Mouse (Mus musculus): Measurements from ENCODE around the gene Amn1.
"Not testable (repeated sequence)": the region's sequence is repeated elsewhere in the genome, so short reads cannot be mapped to it uniquely, and the experiment has no call there.

The Amn1 gene

DNA sequence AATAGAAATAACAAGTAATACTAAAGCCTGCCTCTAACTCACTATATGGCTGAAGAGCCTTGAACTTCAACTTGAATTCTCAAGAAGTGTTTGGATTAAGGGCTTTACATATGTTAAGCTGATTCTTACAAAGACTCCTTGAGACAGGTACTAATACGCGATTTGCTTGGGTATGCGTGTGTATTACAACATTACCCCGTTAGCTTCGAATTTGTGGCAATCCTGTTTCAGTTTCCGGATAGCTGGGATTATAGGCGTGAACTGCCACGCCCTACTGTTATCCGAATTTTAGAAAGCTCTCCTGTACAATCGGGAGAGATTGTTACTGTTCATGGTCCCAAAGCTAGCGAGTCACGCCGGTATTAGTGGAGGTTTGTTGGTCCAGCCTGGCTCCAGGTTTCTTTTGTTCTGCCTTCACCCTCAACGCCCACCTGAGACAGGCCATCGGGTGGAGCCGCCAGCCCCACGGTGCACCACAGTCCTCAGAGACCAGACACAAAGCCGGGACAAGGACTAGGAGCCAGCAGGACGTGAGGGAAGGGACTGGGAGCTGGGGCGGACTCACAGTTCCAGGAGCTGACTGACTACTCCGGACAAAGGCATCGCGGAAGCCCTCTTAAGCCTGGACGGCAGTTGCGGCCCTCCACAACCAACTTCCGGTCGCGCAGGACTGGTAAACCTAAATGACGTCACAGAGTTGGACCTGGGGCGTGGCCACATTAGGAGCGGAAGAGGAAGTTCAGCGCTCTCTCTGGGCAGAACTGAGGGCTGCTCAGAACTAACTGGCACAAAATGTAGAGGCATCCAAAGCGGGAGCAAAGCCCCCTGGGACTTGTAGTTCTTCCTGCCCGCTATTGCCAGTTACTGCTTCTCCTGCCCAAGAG lies at the start of gene Amn1:
Gene Amn1 (minus strand): TSS at position 672 of the 884 bp plus-strand sequence.
- DNase-seq (ENCODE audit: low read depth, low spot score): peak; percentile 98

- DNase-seq (ENCODE audit: low read depth, low spot score): no peak
Observed at GRCm38 (mm10) chr6:149236807-149237206, 48.3 kb upstream of the Amn1 start.

DNA sequence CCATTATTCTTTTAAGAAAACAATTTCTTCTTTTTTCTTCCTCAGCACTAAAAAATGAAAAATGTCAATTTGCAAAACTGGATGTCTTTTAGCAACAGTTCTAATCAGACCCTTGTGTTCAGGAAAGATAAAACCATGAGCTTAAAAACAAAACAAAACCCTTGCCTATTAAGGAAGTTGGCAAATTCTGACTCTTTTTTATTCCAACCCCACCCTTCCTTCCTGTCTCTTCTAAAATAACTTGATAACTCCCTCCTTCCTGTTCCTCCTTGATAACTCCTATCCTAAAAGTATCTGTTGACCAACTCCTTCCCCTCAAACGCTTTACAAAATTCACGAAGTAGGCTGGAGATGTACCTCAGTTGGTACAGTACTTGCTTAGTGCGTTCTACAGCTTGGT lies 45.4 kb upstream of the Amn1 start:
- DNase-seq (ENCODE audit: low read depth, low spot score): no peak

DNA sequence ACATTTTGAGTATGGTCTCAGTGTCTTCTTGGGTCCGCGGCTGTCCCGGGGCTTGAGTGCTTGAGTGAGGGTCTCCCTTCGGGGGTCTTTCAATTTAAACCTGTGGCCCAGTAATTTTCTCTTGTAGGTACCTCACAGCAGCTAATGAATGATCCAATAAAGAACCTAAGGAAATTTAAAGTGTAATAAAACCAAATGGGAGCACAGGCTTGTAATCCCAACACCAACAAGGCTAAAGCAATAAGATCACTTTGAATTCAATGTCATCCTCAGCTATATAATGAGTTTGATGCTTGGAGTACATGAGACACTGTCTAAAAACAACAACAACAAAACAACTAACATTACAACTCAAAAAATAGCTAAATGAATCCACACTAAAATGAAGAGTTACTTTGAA lies 36.2 kb upstream of the Amn1 start:
- DNase-seq (ENCODE audit: low read depth, low spot score): no peak

DNA sequence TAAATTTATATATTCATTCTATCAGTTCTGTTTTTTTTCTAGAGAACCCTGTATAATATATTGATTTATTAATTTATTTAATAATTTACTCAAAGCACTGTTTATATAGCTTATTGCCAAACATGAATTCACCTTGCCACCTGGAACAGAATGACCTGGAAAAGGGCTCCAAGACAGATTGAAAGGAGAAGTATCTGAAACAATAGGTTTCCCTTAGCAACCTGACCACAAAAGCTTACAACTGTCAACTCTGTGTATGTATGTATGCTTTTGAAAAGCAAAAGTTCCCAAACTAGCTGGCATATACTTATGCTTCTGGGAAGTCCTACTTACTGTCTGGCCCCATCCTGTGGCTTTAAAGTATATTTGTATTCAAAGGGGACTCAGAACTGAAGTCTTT lies 32.8 kb upstream of the Amn1 start:
- DNase-seq (ENCODE audit: low read depth, low spot score): no peak

GRCm38 (mm10) chr6:149198572-149198971 lies 10.1 kb upstream of the Amn1 start:
- no peak for DNase-seq (ENCODE audit: low read depth, low spot score)

DNA sequence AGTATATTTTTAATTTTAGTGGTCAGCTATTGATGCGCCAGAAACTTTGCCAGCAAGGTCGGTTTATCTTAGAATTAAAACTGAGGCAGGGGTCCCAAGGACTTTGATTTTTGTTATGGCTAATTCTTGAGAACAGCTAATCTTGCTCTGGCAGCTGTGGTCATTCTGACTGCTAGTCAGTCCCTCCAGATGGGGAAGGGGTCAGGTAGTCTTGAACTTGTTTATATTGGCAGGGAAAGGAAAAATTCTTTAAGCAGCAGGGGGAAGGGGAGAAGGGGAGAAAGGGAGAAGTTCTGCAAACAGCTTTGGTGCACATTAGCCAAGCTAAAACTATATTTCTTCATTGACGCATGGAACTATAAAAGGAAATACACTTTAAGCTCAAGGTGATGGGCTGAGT lies 8.6 kb upstream of the Amn1 start:
- DNase-seq (ENCODE audit: low read depth, low spot score): no peak

GRCm38 (mm10) chr6:149193276-149193905 lies 4.9 kb upstream of the Amn1 start:
- DNase-seq (ENCODE audit: low read depth, low spot score): no peak

- DNase-seq (ENCODE audit: low read depth, low spot score): not testable (repeated sequence)
Observed at GRCm38 (mm10) chr6:149191951-149192350, 3.4 kb upstream of the Amn1 start.

DNA sequence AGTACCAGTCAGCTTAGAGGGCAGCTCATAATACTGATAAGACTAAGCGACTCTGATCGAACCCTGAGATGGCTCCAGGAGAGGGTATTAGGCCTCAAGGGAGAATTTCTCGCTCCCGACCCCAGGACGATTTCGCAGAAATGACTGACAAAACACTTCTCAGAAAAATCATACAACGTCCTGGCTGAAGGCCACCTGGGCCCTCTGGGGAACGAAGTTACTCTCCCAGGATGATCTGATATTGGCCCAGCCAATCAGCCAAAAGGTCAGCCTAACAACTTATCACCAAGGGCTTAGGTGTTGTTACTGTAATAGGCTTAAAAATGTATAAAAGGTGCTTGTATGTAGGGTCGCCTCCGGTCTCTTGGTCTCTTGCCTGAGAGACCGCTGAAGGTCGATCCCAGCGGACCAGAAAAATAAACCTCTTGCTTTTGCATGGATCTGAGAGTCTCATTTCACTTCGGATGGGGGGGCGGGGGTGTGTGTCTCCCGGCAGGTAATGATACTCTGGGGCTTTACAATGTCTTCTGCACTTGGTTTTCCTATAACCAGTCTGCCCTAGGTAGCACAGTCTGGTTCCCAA lies 919 bp upstream of the Amn1 start:
- no peak for DNase-seq (ENCODE audit: low read depth, low spot score)

- no peak for DNase-seq (ENCODE audit: low read depth, low spot score)
Observed at GRCm38 (mm10) chr6:149188925-149189257, 379 bp upstream of the Amn1 start.

DNA sequence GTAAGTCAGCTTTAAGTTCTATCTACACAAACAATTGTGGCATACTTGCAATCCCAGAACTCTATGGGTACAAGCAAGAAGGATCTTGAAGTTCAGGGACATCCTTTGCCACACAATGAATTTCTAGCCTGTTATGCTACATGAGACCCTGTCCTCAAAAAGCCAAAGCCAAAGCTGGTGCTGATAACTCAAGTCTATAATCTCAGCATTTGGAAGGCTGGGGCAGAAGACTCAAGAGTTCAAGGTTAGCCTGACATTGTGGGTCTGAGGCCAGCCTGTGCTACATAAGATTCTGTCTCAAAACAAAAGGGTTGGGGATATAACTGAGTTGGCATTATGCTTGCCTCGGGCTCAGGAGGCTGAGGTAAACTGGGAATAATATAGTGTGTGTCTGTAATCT lies 1.1 kb downstream of the Amn1 start:
- no peak for DNase-seq (ENCODE audit: low read depth, low spot score)

DNA sequence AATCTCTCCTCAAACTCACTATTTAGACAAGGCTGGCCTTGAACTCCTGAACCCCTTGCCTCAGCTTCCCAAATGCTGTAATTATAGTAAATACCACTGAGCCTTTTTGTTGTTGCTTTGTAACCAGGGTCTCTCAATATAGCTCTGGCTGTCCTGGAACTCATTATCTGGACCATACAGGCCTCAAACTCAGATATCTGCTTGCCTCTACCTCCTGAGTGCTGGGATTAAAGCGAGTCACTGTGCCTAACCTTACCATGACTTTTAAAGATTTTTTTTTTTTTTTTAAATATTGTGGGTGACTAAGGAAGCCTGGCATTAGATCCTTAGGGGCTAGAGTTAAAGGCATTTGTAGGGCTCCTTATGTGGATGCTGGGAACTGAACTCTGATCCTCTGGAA lies 4.5 kb downstream of the Amn1 start:
- DNase-seq (ENCODE audit: low read depth, low spot score): no peak

GRCm38 (mm10) chr6:149179064-149179463 lies 9.4 kb downstream of the Amn1 start:
- DNase-seq (ENCODE audit: low read depth, low spot score): no peak

DNA sequence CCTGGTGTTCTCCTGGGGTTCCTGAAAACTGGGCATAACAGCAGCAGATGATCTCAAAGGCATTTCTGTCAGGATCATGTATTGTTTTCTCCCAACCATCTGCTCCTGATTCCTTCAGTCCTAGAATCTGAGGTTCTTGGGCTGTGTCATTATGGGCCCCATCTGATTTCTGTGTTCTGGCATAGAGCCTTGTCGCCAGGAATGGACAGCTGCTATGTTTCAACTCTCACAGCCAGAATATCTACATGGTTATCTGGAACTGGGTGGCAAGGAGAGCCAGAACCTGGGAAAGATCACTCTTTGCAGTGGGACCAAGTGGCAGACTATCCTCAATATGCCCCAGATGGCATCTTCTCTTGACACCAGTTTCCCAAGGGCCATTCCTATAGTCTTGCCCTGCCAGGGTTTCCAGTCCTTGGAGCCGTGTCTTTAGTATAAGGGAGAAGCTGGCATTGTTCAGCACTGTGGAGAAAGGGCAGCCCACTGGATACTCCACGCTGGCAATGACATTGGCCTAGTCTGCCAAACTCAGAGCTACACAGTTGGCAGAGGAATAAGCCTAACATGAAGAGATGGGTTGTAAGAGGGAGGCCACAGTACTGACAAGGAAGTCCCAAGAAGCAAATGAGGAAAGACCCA lies 13.5 kb downstream of the Amn1 start:
- no peak for DNase-seq (ENCODE audit: low read depth, low spot score)

GRCm38 (mm10) chr6:149173831-149174625 lies 14.5 kb downstream of the Amn1 start:
- no peak for DNase-seq (ENCODE audit: low read depth, low spot score)

DNA sequence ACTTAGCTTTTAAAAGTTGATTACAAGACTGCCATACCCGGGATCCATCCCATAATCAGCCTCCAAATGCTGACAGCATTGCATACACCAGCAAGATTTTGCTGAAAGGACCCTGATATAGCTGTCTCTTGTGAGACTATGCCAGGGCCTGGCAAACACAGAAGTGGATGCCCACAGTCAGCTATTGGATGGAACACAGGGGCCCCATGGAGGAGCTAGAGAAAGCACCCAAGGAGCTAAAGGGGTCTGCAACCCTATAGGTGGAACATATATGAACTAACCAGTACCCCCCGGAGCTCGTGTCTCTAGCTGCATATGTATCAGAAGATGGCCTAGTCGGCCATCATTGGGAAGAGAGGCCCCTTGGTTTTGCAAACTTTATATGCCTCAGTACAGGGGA lies 18.5 kb downstream of the Amn1 start:
- not testable (repeated sequence) for DNase-seq (ENCODE audit: low read depth, low spot score)

GRCm38 (mm10) chr6:149168436-149168835 lies 20.1 kb downstream of the Amn1 start:
- DNase-seq (ENCODE audit: low read depth, low spot score): no peak

- no peak for DNase-seq (ENCODE audit: low read depth, low spot score)
Observed at GRCm38 (mm10) chr6:149167672-149168071, 20.8 kb downstream of the Amn1 start.

DNA sequence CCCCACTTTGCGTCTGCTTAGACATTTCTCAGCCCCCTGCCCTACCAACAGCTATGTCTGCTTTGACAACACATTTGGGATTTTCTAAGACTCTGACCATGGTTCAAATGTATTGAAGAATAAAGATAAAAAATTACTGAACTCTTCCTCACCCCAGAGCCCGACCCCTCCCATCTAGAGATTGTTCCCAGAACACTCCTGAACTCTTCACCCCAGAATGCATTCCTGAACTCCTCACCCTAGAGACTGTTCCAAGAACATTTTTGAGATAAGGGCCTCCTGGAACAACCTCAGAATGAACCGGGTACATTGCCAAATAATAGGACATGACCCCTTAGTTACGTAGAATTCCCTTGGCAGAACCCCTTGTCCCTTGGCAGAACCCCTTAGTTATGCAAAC lies 21.5 kb downstream of the Amn1 start:
- DNase-seq (ENCODE audit: low read depth, low spot score): not testable (repeated sequence)

GRCm38 (mm10) chr6:149155031-149155841 lies 33.3 kb downstream of the Amn1 start:
- no peak for DNase-seq (ENCODE audit: low read depth, low spot score)
